ENCODE assay signal across 9 mouse cellular contexts in genomic region chr12:3823408-3823807, GRCm38 (mm10). TPM values are rescaled to one million over a fixed set of nuclear protein-coding genes. Genes with fewer than 3 reads are reported as not detected.
DNase-seq lines count a peak whose midpoint lies in the region; ATAC-seq and TF ChIP-seq lines count a peak whose summit lies in the region.
"Had no signal": no experiment of that assay in that cellular context is flagged by ENCODE, and none has a peak within 500 bp of the region (broad histone marks: within the 10 kb centered on the region; RNA-seq: fewer than 3 reads in every experiment).

No protein-coding gene starts in this region.

- TF ChIP-seq EP300 in stomach, postnatal 0 days (optimal IDR thresholded peaks at IDR 0.05), result no peak

- no peak for DNase-seq in heart, embryonic 10.5 days (ENCODE audit: low spot score)
- DNase-seq in heart, postnatal 14 days, result no peak
- peak; percentile 83 for DNase-seq in right cerebral cortex, adult 18-20 months
- DNase-seq in right cerebral cortex, postnatal 4 days, result no peak
- DNase-seq in telencephalon, adult 2 months (ENCODE audit: low read depth, low spot score), result peak; percentile 62
- DNase-seq in stomach, postnatal 0 days (ENCODE audit: low spot score), result no peak

- H3K4me3 ChIP-seq in heart, embryonic 10.5 days, result no peak overlapping the region
- no peak overlapping the region for H3K4me3 ChIP-seq in stomach, postnatal 0 days (ENCODE audit: low read depth, low read length)
- H3K4me3 ChIP-seq: liver, embryonic 15.5 days; neural tube, embryonic 12.5 days had no signal

- 43% methylated on average over 5 of the region's 5 CpGs for WGBS in heart, embryonic 10.5 days
- 68% methylated on average over 5 of the region's 5 CpGs for WGBS in stomach, postnatal 0 days

- H3K9me3 ChIP-seq in heart, embryonic 10.5 days, result no peaks in the 10 kb centered on the region
- no peaks in the 10 kb centered on the region for H3K9me3 ChIP-seq in stomach, postnatal 0 days (ENCODE audit: control insufficient read depth, low read length)
- H3K9me3 ChIP-seq: liver, embryonic 15.5 days; neural tube, embryonic 12.5 days had no signal

- TF ChIP-seq CTCF in stomach, postnatal 0 days (IDR thresholded peaks at IDR 0.05; ENCODE audit: low read depth), result no peak

- no peaks in the 10 kb centered on the region for H3K27me3 ChIP-seq in heart, embryonic 10.5 days (ENCODE audit: insufficient read depth, poor library complexity, severe bottlenecking)
- H3K27me3 ChIP-seq in stomach, postnatal 0 days (ENCODE audit: control insufficient read depth, insufficient read depth, low read length), result no peaks in the 10 kb centered on the region
- H3K27me3 ChIP-seq: liver, embryonic 15.5 days; neural tube, embryonic 12.5 days had no signal

- H3K9ac ChIP-seq in stomach, postnatal 0 days (ENCODE audit: low read length), result no peak overlapping the region
- H3K9ac ChIP-seq: liver, embryonic 15.5 days; neural tube, embryonic 12.5 days had no signal

- no peaks in the 10 kb centered on the region for H3K36me3 ChIP-seq in heart, embryonic 10.5 days
- H3K36me3 ChIP-seq in stomach, postnatal 0 days (ENCODE audit: control insufficient read depth, insufficient read depth, low read length), result no peaks in the 10 kb centered on the region
- H3K36me3 ChIP-seq: liver, embryonic 15.5 days; neural tube, embryonic 12.5 days had no signal

- ATAC-seq in granulocyte monocyte progenitor cell, adult 5-6 weeks (replicated peaks; ENCODE audit: poor library complexity, severe bottlenecking), result peak; percentile 31
- ATAC-seq in stomach, postnatal 0 days (ENCODE audit: low FRiP score, low TSS enrichment), result no peak

- H3K4me1 ChIP-seq in heart, embryonic 10.5 days, result peaks cover 68% of the 10 kb centered on the region
- peaks cover 14% of the 10 kb centered on the region; the same call in 1 of the 2 replicates for H3K4me1 ChIP-seq in stomach, postnatal 0 days (replicated peaks; ENCODE audit: control insufficient read depth, insufficient read depth)

- H3K27ac ChIP-seq in heart, embryonic 10.5 days, result peak overlapping the region; percentile 3; the same call in 1 of the 2 replicates
- H3K27ac ChIP-seq in stomach, postnatal 0 days (replicated peaks), result no peak overlapping the region
- H3K27ac ChIP-seq: liver, embryonic 15.5 days; neural tube, embryonic 12.5 days had no signal

- intact Hi-C loops in heart, postnatal 14 days (cut with DNase I), result no loop called here

- H3K4me2 ChIP-seq in stomach, postnatal 0 days (replicated peaks; ENCODE audit: low read depth), result no peak overlapping the region
- H3K4me2 ChIP-seq: liver, embryonic 15.5 days; neural tube, embryonic 12.5 days had no signal

RNA-seq across cellular contexts. Expression of gene Dnmt3a, which starts 17.6 kb away (rescaled TPM):
- polyA plus RNA-seq in heart, embryonic 10.5 days (2016; fragmentation: Nextera tagmentation; extraction: Ambion mirVana), result 148 and 154 TPM in 2 replicates
- 100 to 1,000 TPM; 118 to 122 TPM for total RNA-seq in heart, postnatal 14 days (2021)
- 20.2 and 33.6 TPM in 2 replicates for total RNA-seq in granulocyte monocyte progenitor cell, adult 5-6 weeks (2014; fragmentation: Nextera tagmentation)
- 21.7 and 22.9 TPM in 2 replicates for total RNA-seq in granulocyte monocyte progenitor cell, adult 5-6 weeks (2017)
- 29.7 and 44.0 TPM in 2 replicates for polyA plus RNA-seq in stomach, postnatal 0 days (2015; fragmentation: Nextera tagmentation; extraction: Ambion mirVana)

Comparison
In these comparisons a context has a peak if more than half of its experiments do, and no peak if none do; other contexts are left out.
1. DNase-seq: peak in right cerebral cortex, adult 18-20 months (single experiment) and telencephalon, adult 2 months (single experiment); none in heart, embryonic 10.5 days (single experiment), heart, postnatal 14 days (0 of 2), right cerebral cortex, postnatal 4 days (single experiment) and stomach, postnatal 0 days (single experiment).